Mouse (Mus musculus): ENCODE measurements around the gene Sln. TPM values are rescaled to one million over a fixed set of nuclear protein-coding genes. Genes with fewer than 3 reads are reported as not detected.

The Sln gene
- not detected for total RNA-seq (2023)

DNA sequence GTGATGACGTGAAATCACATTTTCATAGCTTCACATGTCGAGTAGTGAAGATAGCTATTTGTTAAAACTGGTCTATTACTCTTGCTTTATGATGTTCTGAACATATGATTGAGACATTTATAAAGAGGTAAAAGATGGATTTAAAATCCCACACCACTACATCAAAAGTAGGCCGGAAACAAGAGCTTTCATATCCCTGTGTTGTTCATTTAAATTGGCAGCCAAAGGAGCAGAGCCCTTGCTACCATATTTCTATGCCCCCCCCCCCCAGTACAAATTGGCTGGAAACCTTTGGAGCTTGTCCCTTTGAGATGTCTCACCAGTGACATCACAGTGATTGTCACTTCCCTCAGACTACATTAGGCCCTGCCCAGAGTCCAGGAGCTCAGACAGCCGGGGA is at the start of gene Sln:
Gene Sln, plus strand, starts transcription at position 301 of the 400 bp plus-strand sequence.

Other genes with a start within 250 kb of the Sln start
- gene Acat1, start 239.8 kb upstream of the Sln start, total RNA-seq (2023), result 18.4 TPM
- 34.1 TPM for gene Cul5, start 180.2 kb upstream of the Sln start, total RNA-seq (2023)
- 0.46 TPM for gene Rab39, start 143.9 kb upstream of the Sln start, total RNA-seq (2023)
- gene Slc35f2, start 78.6 kb upstream of the Sln start, total RNA-seq (2023), result 18.6 TPM
- gene Elmod1, start 125.1 kb downstream of the Sln start, total RNA-seq (2023), result not detected
- gene Tnfaip8l3, start 218.2 kb downstream of the Sln start, total RNA-seq (2023), result not detected